22 mouse cellular contexts compared by ENCODE assay signal in genomic region chr2:92269227-92269626, GRCm38 (mm10).
DNase-seq lines count a peak whose midpoint lies in the region; ATAC-seq and TF ChIP-seq lines count a peak whose summit lies in the region.
"Had no signal": no experiment of that assay in that cellular context is flagged by ENCODE, and none has a peak within 500 bp of the region (broad histone marks: within the 10 kb centered on the region; RNA-seq: fewer than 3 reads in every experiment).

No protein-coding gene starts in this region.

- no peak for TF ChIP-seq CTCF in heart, postnatal 0 days (IDR thresholded peaks at IDR 0.05; ENCODE audit: low read depth)

- H3K27me3 ChIP-seq in heart, postnatal 0 days (ENCODE audit: control insufficient read depth, insufficient read depth, low read length), result no peaks in the 10 kb centered on the region
- H3K27me3 ChIP-seq in midbrain, embryonic 15.5 days (replicated peaks), result no peaks in the 10 kb centered on the region
- H3K27me3 ChIP-seq: embryonic facial prominence, embryonic 12.5 days; forebrain, embryonic 12.5 days had no signal

- no peak overlapping the region for H3K9ac ChIP-seq in heart, postnatal 0 days (replicated peaks; ENCODE audit: low read depth, low read length)
- no peak overlapping the region for H3K9ac ChIP-seq in midbrain, embryonic 15.5 days
- H3K9ac ChIP-seq: embryonic facial prominence, embryonic 12.5 days; forebrain, embryonic 12.5 days had no signal

- no peaks in the 10 kb centered on the region for H3K9me3 ChIP-seq in heart, postnatal 0 days (replicated peaks; ENCODE audit: control insufficient read depth, low read length)
- no peaks in the 10 kb centered on the region for H3K9me3 ChIP-seq in midbrain, embryonic 15.5 days
- H3K9me3 ChIP-seq: embryonic facial prominence, embryonic 10.5 days; embryonic facial prominence, embryonic 12.5 days; forebrain, embryonic 10.5 days; forebrain, embryonic 12.5 days had no signal

- DNase-seq in heart, postnatal 0 days (ENCODE audit: low spot score), result peak; percentile 20
- no peak for DNase-seq in heart, postnatal 25 days (ENCODE audit: low spot score)
- DNase-seq in fat pad, adult 2 months (ENCODE audit: extremely low read depth, low read depth, low spot score), result peak; percentile 43
- DNase-seq: adrenal gland, adult 2 months; adrenal gland, postnatal 10 days; adrenal gland, postnatal 25 days; cerebellum, adult 11 months; cerebellum, adult 18-20 months; cerebellum, adult 8-10 months; cerebellum, adult 9-11 months; cerebellum, postnatal 14 days; cerebellum, postnatal 36 days had no signal

- intact Hi-C loops in heart, postnatal 25 days (cut with DNase I), result no loop called here

- H3K36me3 ChIP-seq in heart, postnatal 0 days (replicated peaks; ENCODE audit: control insufficient read depth, insufficient read depth, low read length), result no peaks in the 10 kb centered on the region
- no peaks in the 10 kb centered on the region for H3K36me3 ChIP-seq in midbrain, embryonic 15.5 days (replicated peaks)

- WGBS in heart, postnatal 0 days, result 67% methylated on average over 5 of the region's 5 CpGs
- WGBS in midbrain, embryonic 15.5 days, result 92% methylated on average over 5 of the region's 5 CpGs

- H3K4me3 ChIP-seq in heart, postnatal 0 days (ENCODE audit: low read depth, low read length), result no peak overlapping the region
- H3K4me3 ChIP-seq in midbrain, embryonic 15.5 days, result no peak overlapping the region
- H3K4me3 ChIP-seq: embryonic facial prominence, embryonic 10.5 days; embryonic facial prominence, embryonic 12.5 days; forebrain, embryonic 10.5 days; forebrain, embryonic 12.5 days had no signal

- no peak overlapping the region for H3K27ac ChIP-seq in heart, postnatal 0 days (ENCODE audit: low read depth)
- no peak overlapping the region for H3K27ac ChIP-seq in midbrain, embryonic 15.5 days
- H3K27ac ChIP-seq: embryonic facial prominence, embryonic 10.5 days; embryonic facial prominence, embryonic 12.5 days; forebrain, embryonic 10.5 days; forebrain, embryonic 12.5 days had no signal

- no peak for ATAC-seq in heart, postnatal 0 days (ENCODE audit: insufficient read depth, low read depth)
- ATAC-seq in common myeloid progenitor, adult 5-6 weeks (replicated peaks; ENCODE audit: low read depth, poor library complexity, severe bottlenecking), result peak; percentile 70
- ATAC-seq in megakaryocyte progenitor cell, adult 5-6 weeks (replicated peaks; ENCODE audit: poor library complexity), result peak; percentile 44
- ATAC-seq in granulocyte monocyte progenitor cell, adult 5-6 weeks (replicated peaks; ENCODE audit: poor library complexity, severe bottlenecking), result no peak; the same call in 1 of the 2 replicates
- no peak for ATAC-seq in midbrain, embryonic 15.5 days (replicated peaks)
- ATAC-seq: forebrain, embryonic 14.5 days; forebrain, embryonic 16.5 days had no signal

- peaks cover 7% of the 10 kb centered on the region for H3K4me1 ChIP-seq in heart, postnatal 0 days (ENCODE audit: control insufficient read depth, insufficient read depth)
- no peaks in the 10 kb centered on the region; the same call in none of the 2 replicates for H3K4me1 ChIP-seq in midbrain, embryonic 15.5 days
- H3K4me1 ChIP-seq: embryonic facial prominence, embryonic 10.5 days; embryonic facial prominence, embryonic 12.5 days; forebrain, embryonic 10.5 days had no signal

- TF ChIP-seq EP300 in heart, postnatal 0 days (IDR thresholded peaks at IDR 0.05; ENCODE audit: low read depth), result no peak

- no peak overlapping the region for H3K4me2 ChIP-seq in heart, postnatal 0 days (ENCODE audit: low read depth, low read length)
- no peak overlapping the region for H3K4me2 ChIP-seq in midbrain, embryonic 15.5 days
- H3K4me2 ChIP-seq: embryonic facial prominence, embryonic 12.5 days; forebrain, embryonic 12.5 days had no signal

Comparison
In these comparisons a context has a peak if more than half of its experiments do, and no peak if none do; other contexts are left out.
1. ATAC-seq: peak in common myeloid progenitor, adult 5-6 weeks (single experiment) and megakaryocyte progenitor cell, adult 5-6 weeks (single experiment); none in heart, postnatal 0 days (single experiment), granulocyte monocyte progenitor cell, adult 5-6 weeks (single experiment) and midbrain, embryonic 15.5 days (single experiment).